Mouse (Mus musculus): ENCODE measurements around the gene Erg.

DNA sequence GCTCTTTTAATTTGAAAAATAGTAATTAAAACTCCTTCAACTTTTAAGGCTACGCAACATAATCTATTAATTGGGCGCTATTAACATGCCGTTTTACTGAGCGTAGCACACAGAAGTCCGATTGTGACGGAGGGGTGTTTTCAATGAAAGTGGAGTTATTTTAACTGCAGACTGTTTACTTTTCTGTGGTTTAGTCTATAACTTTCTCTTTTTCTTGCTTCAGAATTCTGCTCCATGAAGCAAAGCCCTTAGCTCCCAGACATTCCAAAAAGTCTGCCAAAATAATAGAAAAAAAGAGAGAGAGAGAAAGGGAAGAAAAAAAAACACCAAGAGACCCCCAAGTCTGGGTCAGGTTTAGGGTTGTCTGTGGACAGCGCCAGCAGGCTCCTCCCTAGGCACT, 333 bp upstream of the Erg start:
- no peak for TF ChIP-seq CTCF (IDR thresholded peaks at IDR 0.05; ENCODE audit: extremely low read depth, insufficient read length, insufficient replicate concordance, low read depth, low read length)
- no peak for TF ChIP-seq POLR2A (IDR thresholded peaks at IDR 0.05; ENCODE audit: low read depth, low read length)
